Mouse (Mus musculus) C2C12 (cell line): ENCODE results near the gene Rexo4. TPM values are rescaled to one million over a fixed set of nuclear protein-coding genes. Genes with fewer than 3 reads are reported as not detected.

Experiments used
- H3K27me3 ChIP-seq: one replicate; pipeline ENCODE4 v1.6.1; 2011; ENCODE audit not compliant: control insufficient read depth, insufficient read depth, insufficient read length
- H3K36me3 ChIP-seq: one replicate; pipeline ENCODE4 v1.6.1; 2011; ENCODE audit not compliant: control insufficient read depth, insufficient read depth
- H3K4me3 ChIP-seq: one replicate; pipeline ENCODE4 v1.5.1; 2011; ENCODE audit warnings: mild to moderate bottlenecking, control low read depth; ENCODE audit not compliant: poor library complexity, insufficient read depth, severe bottlenecking
- H3K79me2 ChIP-seq: one replicate; pipeline ENCODE4 v1.6.1; 2011; ENCODE audit not compliant: control insufficient read depth, insufficient read depth
- H3K79me3 ChIP-seq: one replicate; pipeline ENCODE4 v1.6.1; 2011; ENCODE audit warnings: low read depth, control low read depth
- H3ac ChIP-seq: one replicate; pipeline ENCODE3; 2011; ENCODE audit warnings: low read depth; ENCODE audit not compliant: control insufficient read depth, insufficient read length
- CEBPB ChIP-seq: IDR thresholded peaks from one replicate; pipeline ENCODE4 v1.6.1; 2011; ENCODE audit warnings: low read depth, mild to moderate bottlenecking, control low read depth, moderate library complexity
- CTCF ChIP-seq: IDR thresholded peaks from one replicate; pipeline ENCODE4 v1.5.1; 2011; ENCODE audit not compliant: control insufficient read depth, insufficient read depth, insufficient read length
- FOSL1 ChIP-seq: IDR thresholded peaks from one replicate; pipeline ENCODE4 v1.8.0; 2011; ENCODE audit warnings: mild to moderate bottlenecking, low read length; ENCODE audit not compliant: poor library complexity, insufficient read depth, severe bottlenecking
- MAX ChIP-seq: IDR thresholded peaks from one replicate; pipeline ENCODE4 v1.6.1; 2011; ENCODE audit warnings: mild to moderate bottlenecking, control low read depth
- MYOD1 ChIP-seq: IDR thresholded peaks from one replicate; pipeline ENCODE4 v1.6.1; 2011; ENCODE audit warnings: low read depth; ENCODE audit not compliant: control insufficient read depth, insufficient read length
- MYOG ChIP-seq: IDR thresholded peaks from one replicate; pipeline ENCODE4 v1.6.1; 2011; ENCODE audit not compliant: control insufficient read depth, insufficient read length; ENCODE audit errors: extremely low read depth
- USF1 ChIP-seq: IDR thresholded peaks from one replicate; pipeline ENCODE4 v1.6.1; 2011; ENCODE audit warnings: low read depth, mild to moderate bottlenecking, control low read depth, moderate library complexity
- long read RNA-seq, 2 experiments: library from polyadenylated mRNA; unstranded; transcript quantifications; one replicate each; pipeline ENCODE4 v2.0.0; 2019 to 2020
- polyA plus RNA-seq: library from polyadenylated mRNA; unstranded; fragments of >200 nt; fragmentation: generic; extraction: Trizol; gene quantifications from one replicate; pipeline ENCODE4 v1.2.1, GENCODE M21; 2012; ENCODE audit warnings: missing spikeins

Gene Rexo4
- 30.0 TPM for polyA plus RNA-seq
- long read RNA-seq, experiment 1, transcript Rexo4-201 (8 exons, 2,281 nt), result major isoform, 32 of 46 reads
- long read RNA-seq, experiment 1, partial matches to known transcripts, result 3 of 46 reads
- long read RNA-seq, experiment 1, other reads (novel, unspliced or antisense), result 10 of 46 reads
- long read RNA-seq, experiment 2, transcript Rexo4-207 (7 exons, 1,121 nt), result minor isoform, 8 of 432 reads
- long read RNA-seq, experiment 2, transcript Rexo4-201 (8 exons, 2,281 nt), result major isoform, 363 of 432 reads
- long read RNA-seq, experiment 2, partial matches to known transcripts, result 17 of 432 reads
- long read RNA-seq, experiment 2, other reads (novel, unspliced or antisense), result 44 of 432 reads

- H3K4me3 ChIP-seq, result peak within 1 kb of the TSS; percentile 92
- TF ChIP-seq MAX, result peak; percentile 78
- TF ChIP-seq CEBPB, result no peak
- peaks cover 35% of the 10 kb centered on the region for H3K36me3 ChIP-seq
- peak within 1 kb of the TSS; percentile 77 for H3ac ChIP-seq
- H3K27me3 ChIP-seq, result no peaks in the 10 kb centered on the region
- peaks cover 18% of the 10 kb centered on the region for H3K79me3 ChIP-seq
- peaks cover 49% of the 10 kb centered on the region for H3K79me2 ChIP-seq
Observed at GRCm38 (mm10) chr2:26963923-26964723, at the start of gene Rexo4. TSS of gene Rexo4 (minus strand) at chr2:26964386.

- peaks cover 16% of the 10 kb centered on the region for H3K36me3 ChIP-seq
Observed at GRCm38 (mm10) chr2:27009714-27010244, 45.6 kb upstream of the Rexo4 start, which contains the start of gene Cacfd1. TSS of gene Cacfd1 (plus strand) at chr2:27009926.

GRCm38 (mm10) chr2:27007701-27008100 lies 43.5 kb upstream of the Rexo4 start:
- TF ChIP-seq CTCF, result no peak
- peaks cover 23% of the 10 kb centered on the region for H3K79me2 ChIP-seq
- H3K4me3 ChIP-seq, result no peak overlapping the region
- H3K79me3 ChIP-seq, result peaks cover 4% of the 10 kb centered on the region
- H3ac ChIP-seq, result no peak overlapping the region
- peaks cover 27% of the 10 kb centered on the region for H3K27me3 ChIP-seq
- no peaks in the 10 kb centered on the region for H3K36me3 ChIP-seq

More at GRCm38 (mm10) chr2:27009714-27010244, 45.6 kb upstream of the Rexo4 start, which contains the start of gene Cacfd1:
- TF ChIP-seq FOSL1 (no peak), MYOG (no peak), MAX (peak; percentile 9)
- peaks cover 23% of the 10 kb centered on the region for H3K79me2 ChIP-seq
- H3ac ChIP-seq, result peak within 1 kb of the TSS; percentile 74
- peaks cover 20% of the 10 kb centered on the region for H3K27me3 ChIP-seq
- peaks cover 4% of the 10 kb centered on the region for H3K79me3 ChIP-seq
- peak within 1 kb of the TSS; percentile 56 for H3K4me3 ChIP-seq

GRCm38 (mm10) chr2:27006255-27006654 lies 42.1 kb upstream of the Rexo4 start:
- H3K4me3 ChIP-seq, result no peak overlapping the region
- no peaks in the 10 kb centered on the region for H3K36me3 ChIP-seq
- peaks cover 13% of the 10 kb centered on the region for H3K79me2 ChIP-seq
- no peak overlapping the region for H3ac ChIP-seq
- TF ChIP-seq FOSL1 (no peak), MYOD1 (no peak), CEBPB (no peak), MAX (no peak), MYOG (no peak), CTCF (no peak), USF1 (no peak)
- peaks cover 27% of the 10 kb centered on the region for H3K27me3 ChIP-seq
- peaks cover 2% of the 10 kb centered on the region for H3K79me3 ChIP-seq

- no peak overlapping the region for H3ac ChIP-seq
- no peak overlapping the region for H3K4me3 ChIP-seq
- H3K79me3 ChIP-seq, result no peaks in the 10 kb centered on the region
- no peaks in the 10 kb centered on the region for H3K36me3 ChIP-seq
- TF ChIP-seq MYOG (no peak), CTCF (no peak), CEBPB (no peak), USF1 (no peak), FOSL1 (no peak), MYOD1 (no peak), MAX (no peak)
- no peaks in the 10 kb centered on the region for H3K79me2 ChIP-seq
- peaks cover 17% of the 10 kb centered on the region for H3K27me3 ChIP-seq
Observed at GRCm38 (mm10) chr2:26997993-26998392, 33.8 kb upstream of the Rexo4 start.

- Histone ChIP-seq H3K79me3 (no peaks in the 10 kb centered on the region), H3K79me2 (no peaks in the 10 kb centered on the region), H3K4me3 (no peak overlapping the region), H3K27me3 (peaks cover 17% of the 10 kb centered on the region), H3ac (no peak overlapping the region), H3K36me3 (no peaks in the 10 kb centered on the region)
- TF ChIP-seq CEBPB (no peak), CTCF (no peak), MAX (no peak), MYOD1 (no peak), FOSL1 (no peak), USF1 (no peak), MYOG (no peak)
Observed at GRCm38 (mm10) chr2:26997498-26997897, 33.3 kb upstream of the Rexo4 start.
